Mouse (Mus musculus): ENCODE results near the gene Slc7a1.

DNA sequence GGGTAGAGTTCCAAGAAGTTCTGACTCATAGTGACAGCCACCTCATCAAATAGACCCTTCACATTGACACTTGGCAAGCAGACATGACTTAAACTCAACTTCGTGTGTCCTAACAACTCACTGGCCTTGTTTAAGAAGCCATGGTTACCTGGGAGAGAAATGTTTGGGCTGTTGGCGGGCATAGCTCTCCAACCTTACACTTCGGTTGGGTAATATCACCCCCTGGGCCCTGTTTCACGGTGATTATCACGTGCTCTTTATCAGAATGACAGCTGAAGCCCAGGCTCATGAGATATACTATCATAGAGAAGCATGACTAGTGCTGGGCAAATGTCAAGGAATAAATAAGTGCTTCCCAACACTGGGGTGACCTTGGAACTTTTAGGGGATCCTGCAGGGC, 119.4 kb downstream of the Slc7a1 start:
- TF ChIP-seq POLR2A (IDR thresholded peaks at IDR 0.05; ENCODE audit: extremely low read depth, insufficient read depth, low read length) (no peak), CTCF (IDR thresholded peaks at IDR 0.05; ENCODE audit: extremely low read depth, insufficient read depth, low read length) (no peak)
